14 mouse cellular contexts compared by ENCODE assay signal in genomic region chr13:45924555-45924954, GRCm38 (mm10). TPM values are rescaled to one million over a fixed set of nuclear protein-coding genes. Genes with fewer than 3 reads are reported as not detected.
DNase-seq lines count a peak whose midpoint lies in the region; ATAC-seq and TF ChIP-seq lines count a peak whose summit lies in the region.
"Had no signal": no experiment of that assay in that cellular context is flagged by ENCODE, and none has a peak within 500 bp of the region (broad histone marks: within the 10 kb centered on the region; RNA-seq: fewer than 3 reads in every experiment).

No protein-coding gene starts in this region.

- peak overlapping the region; percentile 54 for H3K27ac ChIP-seq in lung, postnatal 0 days (ENCODE audit: low read length)
- no peak overlapping the region for H3K27ac ChIP-seq in liver, embryonic 15.5 days (replicated peaks)
- H3K27ac ChIP-seq: hindbrain, embryonic 15.5 days; layer of hippocampus, adult 2 months had no signal

- DNase-seq in lung, postnatal 0 days (ENCODE audit: low spot score) = peak; percentile 71
- no peak for DNase-seq in lung, postnatal 4 days
- DNase-seq in thymus, postnatal 14 days = peak; percentile 40
- no peak for DNase-seq in spleen, adult 12 weeks (ENCODE audit: low spot score)
- DNase-seq in B cell, adult 2 months = no peak
- DNase-seq in heart, postnatal 14 days = no peak
- DNase-seq: cerebellum, postnatal 14 days; heart, adult 11 months had no signal

- 0 out of 2 replicates have a peak, but pooled peaks have one; percentile 32 for TF ChIP-seq EP300 in lung, postnatal 0 days (IDR thresholded peaks at IDR 0.05)

- H3K9me3 ChIP-seq in lung, postnatal 0 days (ENCODE audit: low read length) = no peaks in the 10 kb centered on the region
- no peaks in the 10 kb centered on the region for H3K9me3 ChIP-seq in liver, embryonic 15.5 days (replicated peaks)
- H3K9me3 ChIP-seq: hindbrain, embryonic 15.5 days had no signal

- H3K9ac ChIP-seq in lung, postnatal 0 days (replicated peaks; ENCODE audit: low read depth) = no peak overlapping the region
- H3K9ac ChIP-seq in liver, embryonic 15.5 days = no peak overlapping the region
- H3K9ac ChIP-seq: hindbrain, embryonic 15.5 days had no signal

- H3K27me3 ChIP-seq in lung, postnatal 0 days (replicated peaks; ENCODE audit: insufficient read depth, low read length) = no peaks in the 10 kb centered on the region
- H3K27me3 ChIP-seq in liver, embryonic 15.5 days = no peaks in the 10 kb centered on the region
- H3K27me3 ChIP-seq: hindbrain, embryonic 15.5 days; Patski had no signal

- no peaks in the 10 kb centered on the region for H3K36me3 ChIP-seq in lung, postnatal 0 days (ENCODE audit: insufficient read depth, low read length)
- H3K36me3 ChIP-seq in liver, embryonic 15.5 days (replicated peaks) = no peaks in the 10 kb centered on the region
- H3K36me3 ChIP-seq: hindbrain, embryonic 15.5 days had no signal

- WGBS in lung, postnatal 0 days = 19% methylated on average over 7 of the region's 7 CpGs
- 11% methylated on average over 7 of the region's 7 CpGs for WGBS in liver, embryonic 15.5 days (ENCODE audit: insufficient replicate concordance)

- peak; percentile 10; the same call in 1 of the 2 replicates for ATAC-seq in lung, postnatal 0 days
- ATAC-seq in common myeloid progenitor, adult 5-6 weeks (replicated peaks; ENCODE audit: low read depth, poor library complexity, severe bottlenecking) = peak; percentile 29; the same call in 1 of the 2 replicates
- ATAC-seq in liver, embryonic 15.5 days (ENCODE audit: insufficient read depth) = no peak

- TF ChIP-seq CTCF in lung, postnatal 0 days (IDR thresholded peaks at IDR 0.05) = no peak

- H3K4me2 ChIP-seq in lung, postnatal 0 days (replicated peaks; ENCODE audit: low read depth, low read length) = no peak overlapping the region
- peak overlapping the region; percentile 36 for H3K4me2 ChIP-seq in liver, embryonic 15.5 days
- H3K4me2 ChIP-seq: hindbrain, embryonic 15.5 days; midbrain, embryonic 11.5 days had no signal

- no peak overlapping the region for H3K4me3 ChIP-seq in lung, postnatal 0 days (ENCODE audit: low read depth, low read length)
- H3K4me3 ChIP-seq in liver, embryonic 15.5 days (replicated peaks) = peak overlapping the region; percentile 20
- H3K4me3 ChIP-seq: hindbrain, embryonic 15.5 days; layer of hippocampus, adult 2 months had no signal

- H3K4me1 ChIP-seq in lung, postnatal 0 days (ENCODE audit: insufficient read depth, low read depth, low read length) = no peaks in the 10 kb centered on the region; the same call in 1 of the 2 replicates
- H3K4me1 ChIP-seq in liver, embryonic 15.5 days (replicated peaks) = peaks cover 15% of the 10 kb centered on the region
- H3K4me1 ChIP-seq: hindbrain, embryonic 15.5 days had no signal

- intact Hi-C loops in heart, postnatal 14 days (cut with DNase I) = no loop called here

RNA-seq across cellular contexts. Expression of gene Atxn1, which starts 40.3 kb away (rescaled TPM):
- polyA plus RNA-seq in lung, postnatal 0 days (2015; fragmentation: Nextera tagmentation; extraction: Ambion mirVana) = 11.9 and 14.7 TPM in 2 replicates
- 6.9 and 9.0 TPM in 2 replicates for total RNA-seq in common myeloid progenitor, adult 5-6 weeks (2017)
- polyA plus RNA-seq in liver, embryonic 15.5 days (2015; fragmentation: Nextera tagmentation; extraction: Ambion mirVana) = 2.3 and 2.6 TPM in 2 replicates
- 10 to 100 TPM; 43.3 to 46.1 TPM for total RNA-seq in heart, postnatal 14 days (2021)

Comparison
In these comparisons a context has a peak if more than half of its experiments do, and no peak if none do; other contexts are left out.
1. DNase-seq: peak in lung, postnatal 0 days (single experiment) and thymus, postnatal 14 days (single experiment); none in lung, postnatal 4 days (0 of 2), spleen, adult 12 weeks (single experiment), B cell, adult 2 months (0 of 2) and heart, postnatal 14 days (0 of 2).